Mouse (Mus musculus): ENCODE data around the gene Macrod2.

- TF ChIP-seq POLR2A (IDR thresholded peaks at IDR 0.05; ENCODE audit: low read depth, low read length) (no peak), CTCF (IDR thresholded peaks at IDR 0.05; ENCODE audit: extremely low read depth, insufficient read length, insufficient replicate concordance, low read depth, low read length) (no peak)
Measured at GRCm38 (mm10) chr2:141897951-141898350, 1502.8 kb downstream of the Macrod2 start.
